Mouse (Mus musculus): Measurements from ENCODE around the gene Fam178b.
A peak's percentile ranks its signal among the peaks of the same experiment; 100 is the strongest.

Gene Fam178b

GRCm38 (mm10) chr1:36682620-36683355 is at the start of gene Fam178b:
TSS of gene Fam178b (minus strand) at chr1:36683183.
- no peak for DNase-seq (ENCODE audit: low read depth, low spot score)
- no peaks in the 10 kb centered on the region for H3K36me3 ChIP-seq (ENCODE audit: control insufficient read depth, insufficient read depth, low read length, poor library complexity, severe bottlenecking)
- no peaks in the 10 kb centered on the region for H3K27me3 ChIP-seq (ENCODE audit: control insufficient read depth, insufficient read depth, low read length, poor library complexity, severe bottlenecking)

GRCm38 (mm10) chr1:36724057-36724431 is 41.1 kb upstream of the Fam178b start:
- no peak for DNase-seq (ENCODE audit: low read depth, low spot score)
- H3K27me3 ChIP-seq (ENCODE audit: control insufficient read depth, insufficient read depth, low read length, poor library complexity, severe bottlenecking): no peaks in the 10 kb centered on the region
- no peaks in the 10 kb centered on the region for H3K36me3 ChIP-seq (ENCODE audit: control insufficient read depth, insufficient read depth, low read length, poor library complexity, severe bottlenecking)

- DNase-seq (ENCODE audit: low read depth, low spot score): no peak
- no peaks in the 10 kb centered on the region for H3K36me3 ChIP-seq (ENCODE audit: control insufficient read depth, insufficient read depth, low read length, poor library complexity, severe bottlenecking)
- no peaks in the 10 kb centered on the region for H3K27me3 ChIP-seq (ENCODE audit: control insufficient read depth, insufficient read depth, low read length, poor library complexity, severe bottlenecking)
Measured at GRCm38 (mm10) chr1:36723146-36724056, 40.4 kb upstream of the Fam178b start.

GRCm38 (mm10) chr1:36718786-36719185 is 35.8 kb upstream of the Fam178b start:
- DNase-seq (ENCODE audit: low read depth, low spot score): no peak
- Histone ChIP-seq H3K36me3 (ENCODE audit: control insufficient read depth, insufficient read depth, low read length, poor library complexity, severe bottlenecking) (no peaks in the 10 kb centered on the region), H3K27me3 (ENCODE audit: control insufficient read depth, insufficient read depth, low read length, poor library complexity, severe bottlenecking) (no peaks in the 10 kb centered on the region)

- no peaks in the 10 kb centered on the region for H3K27me3 ChIP-seq (ENCODE audit: control insufficient read depth, insufficient read depth, low read length, poor library complexity, severe bottlenecking)
- no peak for DNase-seq (ENCODE audit: low read depth, low spot score)
- no peaks in the 10 kb centered on the region for H3K36me3 ChIP-seq (ENCODE audit: control insufficient read depth, insufficient read depth, low read length, poor library complexity, severe bottlenecking)
Measured at GRCm38 (mm10) chr1:36714311-36714710, 31.3 kb upstream of the Fam178b start, which contains the start of gene Actr1b. TSS of gene Actr1b (minus strand) at chr1:36714422.

GRCm38 (mm10) chr1:36711104-36711503 is 28.1 kb upstream of the Fam178b start:
- H3K27me3 ChIP-seq (ENCODE audit: control insufficient read depth, insufficient read depth, low read length, poor library complexity, severe bottlenecking): no peaks in the 10 kb centered on the region
- DNase-seq (ENCODE audit: low read depth, low spot score): no peak
- H3K36me3 ChIP-seq (ENCODE audit: control insufficient read depth, insufficient read depth, low read length, poor library complexity, severe bottlenecking): no peaks in the 10 kb centered on the region; the same call in 1 of the 2 replicates

- H3K27me3 ChIP-seq (ENCODE audit: control insufficient read depth, insufficient read depth, low read length, poor library complexity, severe bottlenecking): no peaks in the 10 kb centered on the region
- no peaks in the 10 kb centered on the region; the same call in 1 of the 2 replicates for H3K36me3 ChIP-seq (ENCODE audit: control insufficient read depth, insufficient read depth, low read length, poor library complexity, severe bottlenecking)
Measured at GRCm38 (mm10) chr1:36709854-36710280, 26.9 kb upstream of the Fam178b start, which contains the start of gene 4933424G06Rik. TSS of gene 4933424G06Rik (plus strand) at chr1:36710149.

GRCm38 (mm10) chr1:36709055-36709853 is 26.3 kb upstream of the Fam178b start:
- no peaks in the 10 kb centered on the region for H3K27me3 ChIP-seq (ENCODE audit: control insufficient read depth, insufficient read depth, low read length, poor library complexity, severe bottlenecking)
- H3K36me3 ChIP-seq (ENCODE audit: control insufficient read depth, insufficient read depth, low read length, poor library complexity, severe bottlenecking): no peaks in the 10 kb centered on the region; the same call in 1 of the 2 replicates
- DNase-seq (ENCODE audit: low read depth, low spot score): peak; percentile 63

More at GRCm38 (mm10) chr1:36709854-36710280, 26.9 kb upstream of the Fam178b start, which contains the start of gene 4933424G06Rik:
- peak; percentile 98 for DNase-seq (ENCODE audit: low read depth, low spot score)

GRCm38 (mm10) chr1:36708626-36709025 is 25.6 kb upstream of the Fam178b start:
- Histone ChIP-seq H3K36me3 (ENCODE audit: control insufficient read depth, insufficient read depth, low read length, poor library complexity, severe bottlenecking) (no peaks in the 10 kb centered on the region; the same call in 1 of the 2 replicates), H3K27me3 (ENCODE audit: control insufficient read depth, insufficient read depth, low read length, poor library complexity, severe bottlenecking) (no peaks in the 10 kb centered on the region)
- DNase-seq (ENCODE audit: low read depth, low spot score): no peak

GRCm38 (mm10) chr1:36707797-36708196 is 24.8 kb upstream of the Fam178b start:
- no peak for DNase-seq (ENCODE audit: low read depth, low spot score)

GRCm38 (mm10) chr1:36707166-36707565 is 24.2 kb upstream of the Fam178b start:
- peaks cover 2% of the 10 kb centered on the region; the same call in 1 of the 2 replicates for H3K36me3 ChIP-seq (ENCODE audit: control insufficient read depth, insufficient read depth, low read length, poor library complexity, severe bottlenecking)
- H3K27me3 ChIP-seq (ENCODE audit: control insufficient read depth, insufficient read depth, low read length, poor library complexity, severe bottlenecking): no peaks in the 10 kb centered on the region
- DNase-seq (ENCODE audit: low read depth, low spot score): no peak

More at GRCm38 (mm10) chr1:36707797-36708196, 24.8 kb upstream of the Fam178b start:
- Histone ChIP-seq H3K27me3 (ENCODE audit: control insufficient read depth, insufficient read depth, low read length, poor library complexity, severe bottlenecking) (no peaks in the 10 kb centered on the region), H3K36me3 (ENCODE audit: control insufficient read depth, insufficient read depth, low read length, poor library complexity, severe bottlenecking) (no peaks in the 10 kb centered on the region; the same call in 1 of the 2 replicates)

GRCm38 (mm10) chr1:36697030-36697429 is 14.0 kb upstream of the Fam178b start:
- DNase-seq (ENCODE audit: low read depth, low spot score): no peak
- Histone ChIP-seq H3K36me3 (ENCODE audit: control insufficient read depth, insufficient read depth, low read length, poor library complexity, severe bottlenecking) (peaks cover 5% of the 10 kb centered on the region), H3K27me3 (ENCODE audit: control insufficient read depth, insufficient read depth, low read length, poor library complexity, severe bottlenecking) (no peaks in the 10 kb centered on the region)

GRCm38 (mm10) chr1:36696411-36696810 is 13.4 kb upstream of the Fam178b start:
- no peak for DNase-seq (ENCODE audit: low read depth, low spot score)
- Histone ChIP-seq H3K36me3 (ENCODE audit: control insufficient read depth, insufficient read depth, low read length, poor library complexity, severe bottlenecking) (peaks cover 2% of the 10 kb centered on the region), H3K27me3 (ENCODE audit: control insufficient read depth, insufficient read depth, low read length, poor library complexity, severe bottlenecking) (no peaks in the 10 kb centered on the region)

- no peak for DNase-seq (ENCODE audit: low read depth, low spot score)
- H3K27me3 ChIP-seq (ENCODE audit: control insufficient read depth, insufficient read depth, low read length, poor library complexity, severe bottlenecking): no peaks in the 10 kb centered on the region
- H3K36me3 ChIP-seq (ENCODE audit: control insufficient read depth, insufficient read depth, low read length, poor library complexity, severe bottlenecking): peaks cover 2% of the 10 kb centered on the region
Measured at GRCm38 (mm10) chr1:36694871-36695270, 11.9 kb upstream of the Fam178b start.
